Mouse (Mus musculus): ENCODE results near the gene Fbxo3. TPM values are rescaled to one million over a fixed set of nuclear protein-coding genes. Genes with fewer than 3 reads are reported as not detected.
"Not testable (repeated sequence)": the region's sequence is repeated elsewhere in the genome, so short reads cannot be mapped to it uniquely, and the experiment has no call there.

Gene Fbxo3
- total RNA-seq, 2 experiments from 2014 or later, result 44.9 to 46.3 TPM

- DNase-seq (ENCODE audit: low spot score), result peak; percentile 37
Measured at GRCm38 (mm10) chr2:104035595-104035994, 8.1 kb downstream of the Fbxo3 start.

DNA sequence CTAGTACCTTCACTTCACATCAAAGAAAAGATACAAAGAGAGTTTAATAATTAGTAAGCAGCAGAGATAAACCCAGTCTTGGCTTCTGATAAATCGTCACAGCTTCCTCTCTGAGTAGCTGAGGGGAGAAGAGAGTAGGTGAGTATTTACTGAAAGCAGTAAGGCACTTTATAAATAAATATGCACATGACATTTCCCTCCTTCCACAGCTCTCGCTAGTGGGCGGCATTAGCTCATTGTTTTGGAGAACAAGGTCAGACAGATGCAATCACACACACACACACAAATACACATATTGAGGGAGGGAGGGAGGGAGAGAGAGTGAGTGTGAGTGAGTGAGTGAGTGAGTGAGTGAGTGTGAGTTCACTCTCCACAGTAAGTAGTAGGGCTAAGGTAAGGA is 8.8 kb downstream of the Fbxo3 start:
- no peak for DNase-seq (ENCODE audit: low spot score)

DNA sequence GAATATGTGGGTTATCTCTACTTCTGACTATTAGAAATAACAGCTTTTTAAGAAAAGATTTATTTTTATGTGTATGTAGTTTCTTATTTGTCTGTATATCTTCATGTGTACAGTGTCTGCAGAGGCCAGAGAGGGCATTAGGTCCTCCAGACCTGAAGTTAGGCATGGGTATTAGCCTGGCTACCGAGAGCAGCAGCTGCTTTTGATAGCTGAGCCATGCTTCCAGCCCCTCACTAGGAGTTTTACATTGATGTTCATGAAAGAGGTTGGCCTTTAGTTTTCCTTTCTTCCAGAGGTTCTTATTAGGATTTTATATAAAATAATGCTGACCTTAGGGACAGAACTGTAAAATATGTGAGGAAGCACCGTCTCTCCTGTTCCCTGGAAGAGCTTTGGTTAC is 10.7 kb downstream of the Fbxo3 start:
- no peak for DNase-seq (ENCODE audit: low spot score)

DNA sequence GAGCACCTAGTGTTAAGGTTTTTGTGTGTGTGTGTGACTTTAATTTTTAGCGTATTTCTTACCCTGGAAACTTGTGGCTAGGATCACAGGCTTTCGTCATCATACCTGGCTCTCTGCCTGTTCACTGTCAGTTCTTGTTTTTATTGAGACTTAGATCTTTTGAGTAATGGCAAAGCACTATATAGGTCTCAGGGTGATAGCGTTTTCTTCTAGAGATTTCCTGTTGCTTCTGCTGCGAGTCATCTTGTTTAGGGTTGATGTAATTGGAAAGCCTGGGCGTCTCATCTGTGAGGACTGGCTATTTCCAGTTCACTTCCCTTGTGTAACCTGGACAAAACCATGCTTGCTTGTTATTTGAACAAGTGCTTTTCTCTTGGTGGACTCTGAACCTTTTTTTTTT is 14.1 kb downstream of the Fbxo3 start:
- DNase-seq (ENCODE audit: low spot score), result no peak

DNA sequence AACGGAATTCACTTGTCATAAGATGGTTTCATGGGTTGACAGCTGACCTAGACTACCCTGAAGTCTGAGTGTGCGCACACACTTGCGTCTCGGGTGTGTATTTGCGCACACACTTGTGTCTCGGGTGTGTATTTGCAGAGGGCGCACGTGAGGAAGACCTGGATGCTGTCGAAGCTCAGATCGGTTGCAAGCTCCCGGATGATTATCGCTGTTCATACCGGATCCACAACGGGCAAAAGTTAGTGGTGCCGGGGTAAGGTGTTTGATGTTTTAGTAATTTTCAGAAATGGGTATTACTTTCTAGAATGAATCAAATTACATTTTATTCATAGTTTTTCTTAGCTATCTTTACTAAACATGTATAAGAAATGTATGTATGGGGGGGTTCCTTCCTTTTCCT is 15.2 kb downstream of the Fbxo3 start:
- DNase-seq (ENCODE audit: low spot score), result no peak

- peak; percentile 27 for DNase-seq (ENCODE audit: low spot score)
Measured at GRCm38 (mm10) chr2:104043624-104044478, 16.3 kb downstream of the Fbxo3 start.

DNA sequence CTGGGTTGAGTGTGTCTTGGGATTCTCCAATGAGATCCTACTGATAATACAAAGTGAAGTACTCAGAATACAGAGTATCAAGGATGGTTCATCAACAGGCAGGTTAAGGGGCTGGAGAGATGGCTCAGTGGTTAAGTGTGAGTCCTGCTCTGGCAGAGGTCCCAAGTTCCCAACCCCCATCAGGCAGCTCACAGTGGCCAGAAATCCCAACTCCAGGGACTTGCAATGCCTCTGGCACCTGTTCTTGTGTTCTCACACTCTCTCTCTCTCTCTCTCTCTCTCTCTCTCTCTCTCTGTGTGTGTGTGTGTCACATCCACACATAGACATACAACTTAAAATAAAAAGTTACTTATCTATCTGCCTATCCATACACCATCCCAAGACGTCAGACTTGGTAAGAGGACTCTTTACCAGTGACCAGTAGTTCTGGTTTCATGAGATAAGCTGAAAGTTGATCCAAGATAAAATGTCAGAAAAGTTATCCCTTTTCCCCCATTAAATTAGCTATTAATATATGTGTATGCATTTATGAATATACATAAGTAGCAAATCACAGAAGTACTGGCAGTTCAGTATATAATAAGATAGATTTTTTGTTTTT is 17.1 kb downstream of the Fbxo3 start:
- peak; percentile 32 for DNase-seq (ENCODE audit: low spot score)

GRCm38 (mm10) chr2:104058381-104058780 is 30.9 kb downstream of the Fbxo3 start:
- no peak for DNase-seq (ENCODE audit: low spot score)

- no peak for DNase-seq (ENCODE audit: low spot score)
Measured at GRCm38 (mm10) chr2:104058954-104059353, 31.4 kb downstream of the Fbxo3 start.

DNA sequence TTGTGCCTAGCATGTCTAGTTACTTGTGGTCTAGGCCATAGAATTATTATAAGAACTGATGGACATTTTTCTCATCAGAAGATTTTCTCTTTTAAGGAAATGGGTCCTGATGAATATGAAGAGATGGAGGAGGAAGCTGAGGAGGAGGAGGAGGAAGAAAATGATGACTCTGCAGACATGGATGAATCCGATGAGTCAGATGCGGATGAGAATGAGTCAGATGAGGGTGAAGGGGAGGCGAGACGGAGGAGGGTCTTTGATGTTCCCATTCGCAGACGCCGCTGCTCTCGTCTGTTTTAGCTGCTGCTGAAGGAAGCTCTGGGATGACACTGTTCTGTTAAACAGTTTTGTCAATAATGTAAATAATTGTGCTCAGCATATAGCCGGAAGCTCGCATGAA is 32.3 kb downstream of the Fbxo3 start:
- DNase-seq (ENCODE audit: low spot score), result no peak

DNA sequence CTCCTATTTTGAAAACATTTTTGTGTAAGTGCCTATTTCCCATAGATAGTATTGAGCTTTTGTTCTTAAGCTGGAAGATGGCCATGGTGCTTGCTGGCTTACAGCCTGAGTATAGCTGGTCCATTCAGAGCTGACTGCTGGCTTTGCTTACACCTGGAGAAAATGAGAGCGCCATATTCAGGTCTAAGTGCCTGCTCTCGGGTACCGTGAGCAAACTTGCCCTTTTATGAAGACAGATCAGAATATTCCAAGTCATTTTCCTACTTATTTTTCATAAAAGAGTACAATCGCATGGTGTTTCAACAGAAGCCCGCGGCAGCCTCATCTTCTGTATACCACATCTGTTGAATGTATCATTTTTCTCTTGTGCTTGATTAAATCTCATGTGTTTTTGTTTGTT is 33.5 kb downstream of the Fbxo3 start:
- DNase-seq (ENCODE audit: low spot score), result no peak

DNA sequence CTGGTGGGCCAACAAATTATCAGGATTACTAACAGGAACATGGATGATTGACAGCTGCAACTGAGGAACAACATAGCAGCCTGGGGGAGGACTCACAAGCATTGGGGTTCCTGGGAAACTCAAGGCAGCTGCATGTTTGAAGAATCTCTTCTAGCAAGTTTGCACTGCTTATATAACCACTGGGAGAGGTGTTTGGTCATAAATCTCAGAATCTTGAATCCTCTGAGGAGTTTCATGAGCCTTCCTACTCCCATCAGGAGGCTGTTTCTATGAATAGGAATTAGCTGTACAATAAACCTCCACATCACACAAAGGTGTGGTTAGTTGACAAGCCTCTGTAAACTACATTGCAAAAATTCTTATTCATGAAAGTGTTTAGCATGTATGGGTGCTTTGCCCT is 35.1 kb downstream of the Fbxo3 start:
- no peak for DNase-seq (ENCODE audit: low spot score)

DNA sequence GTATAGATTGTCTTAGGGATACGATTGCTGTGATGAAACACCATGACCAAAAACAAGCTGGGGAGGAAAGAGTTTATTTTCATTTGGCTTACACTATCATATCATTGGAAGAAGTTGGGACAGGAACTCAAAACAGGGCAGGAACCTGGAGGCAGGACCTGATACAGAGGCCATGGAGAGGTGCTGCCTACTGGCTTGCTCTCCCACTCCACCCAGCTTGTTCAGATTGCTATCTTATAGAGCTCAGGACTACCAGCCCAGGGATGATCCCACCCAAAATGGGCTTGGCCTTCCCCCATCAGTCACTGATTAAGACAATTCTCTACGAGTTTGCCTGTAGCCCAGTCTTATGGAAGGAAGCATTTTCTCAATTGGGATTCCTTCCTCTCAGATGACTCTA is 36.6 kb downstream of the Fbxo3 start:
- no peak for DNase-seq (ENCODE audit: low spot score)

- DNase-seq (ENCODE audit: low spot score), result not testable (repeated sequence)
Measured at GRCm38 (mm10) chr2:104065526-104065925, 38.0 kb downstream of the Fbxo3 start, which contains the start of gene Gm10912. Gene Gm10912, plus strand, starts transcription at chr2:104065826.

GRCm38 (mm10) chr2:104068450-104068849 is 40.9 kb downstream of the Fbxo3 start, which contains the start of gene Gm10799:
Gene Gm10799, minus strand, starts transcription at chr2:104068550.
- not testable (repeated sequence) for DNase-seq (ENCODE audit: low spot score)

DNA sequence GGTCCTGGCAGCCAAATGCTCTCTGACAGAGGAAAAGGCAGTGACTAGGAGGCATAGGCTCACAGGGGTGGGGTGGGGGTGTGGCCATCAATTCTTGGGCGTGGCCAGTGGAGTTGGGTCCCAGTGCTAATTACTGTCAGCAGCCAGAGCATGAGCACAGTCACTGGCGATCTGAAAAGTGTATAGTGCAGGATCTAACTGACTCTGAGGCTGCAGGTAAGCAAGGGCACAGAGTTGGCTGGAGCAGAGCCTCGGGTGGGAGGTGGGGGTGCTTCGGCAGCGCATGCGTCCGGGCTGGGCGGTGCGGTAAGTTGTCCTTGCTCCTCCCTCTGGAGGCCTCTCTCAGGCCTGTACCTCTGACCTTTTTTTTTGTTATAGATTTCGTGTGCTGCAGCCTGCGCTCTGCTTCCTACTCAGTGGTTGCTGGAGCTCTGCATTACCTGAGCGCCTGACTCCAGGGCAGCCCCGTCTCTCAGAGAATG is 42.2 kb downstream of the Fbxo3 start, which contains the start of gene Cd59b:
TSS of gene Cd59b (plus strand) at position 146 of the 482 bp plus-strand sequence.
- DNase-seq (ENCODE audit: low spot score), result peak; percentile 48

GRCm38 (mm10) chr2:104078285-104078684 is 50.8 kb downstream of the Fbxo3 start:
- DNase-seq (ENCODE audit: low spot score), result not testable (repeated sequence)

DNA sequence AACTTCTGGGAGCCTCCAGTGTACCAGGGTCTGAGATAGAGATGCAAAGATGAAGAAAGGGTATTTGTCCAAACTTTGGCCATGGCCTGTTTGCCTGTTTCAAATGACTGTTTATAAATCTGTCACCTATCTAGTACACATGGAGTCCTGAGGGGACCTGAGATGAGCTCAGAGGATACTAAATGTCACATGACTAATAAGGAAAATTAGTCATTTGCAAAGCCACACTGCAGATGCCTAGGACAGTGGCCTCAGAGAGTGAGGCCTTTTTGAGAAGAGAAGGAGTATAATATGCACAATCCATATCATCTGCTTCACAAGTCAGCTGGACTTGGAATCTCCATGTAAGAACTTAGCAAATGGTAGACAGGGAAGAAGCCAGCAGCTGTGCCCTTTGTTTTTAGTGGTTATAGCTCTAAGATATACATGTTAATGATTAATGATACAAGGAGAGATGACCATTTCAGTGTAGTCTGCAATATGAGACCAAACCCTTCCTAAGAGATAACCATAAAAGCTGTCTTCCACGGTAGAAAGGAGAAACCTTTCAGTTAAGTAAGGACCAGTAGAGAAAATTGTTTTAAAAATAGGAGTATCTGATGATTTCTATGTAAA is 54.0 kb downstream of the Fbxo3 start:
- DNase-seq (ENCODE audit: low spot score), result not testable (repeated sequence)

DNA sequence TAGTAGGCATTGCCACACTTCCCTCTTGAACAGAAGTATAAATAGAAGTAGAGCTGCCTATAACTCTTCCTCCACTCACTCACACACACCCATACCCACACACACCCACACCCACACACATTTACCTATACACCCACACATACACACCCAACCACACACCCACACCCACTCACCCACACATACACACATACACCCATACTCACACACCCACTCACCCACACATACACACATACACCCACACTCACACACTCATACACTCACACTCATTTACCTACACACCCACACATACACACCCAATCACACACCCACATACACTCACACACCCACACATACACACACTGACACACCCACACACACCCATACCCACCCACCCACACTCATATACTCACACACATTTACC is 55.0 kb downstream of the Fbxo3 start:
- no peak for DNase-seq (ENCODE audit: low spot score)

GRCm38 (mm10) chr2:104084027-104084426 is 56.5 kb downstream of the Fbxo3 start:
- not testable (repeated sequence) for DNase-seq (ENCODE audit: low spot score)

GRCm38 (mm10) chr2:104087562-104087961 is 60.0 kb downstream of the Fbxo3 start:
- DNase-seq (ENCODE audit: low spot score), result not testable (repeated sequence)

- no peak for DNase-seq (ENCODE audit: low spot score)
Measured at GRCm38 (mm10) chr2:104093305-104093704, 65.8 kb downstream of the Fbxo3 start.

Measured in gastrocnemius, adult 18-20 months (tissue).